Mouse (Mus musculus): ENCODE measurements around the gene Bclaf3.

- no peak for TF ChIP-seq GATA1 (IDR thresholded peaks at IDR 0.05; ENCODE audit: borderline replicate concordance, low read length)
- TF ChIP-seq FLI1 (IDR thresholded peaks at IDR 0.05; ENCODE audit: low read length) = no peak
These were observed at the start of gene Bclaf3 for GRCm38 (mm10) chrX:159526388-159526787.
